Mouse (Mus musculus) CH12F3 (cell line): ENCODE data around the gene Kcnk10.

ENCODE experiments used
- in situ Hi-C: fragments of 300-500 bp; cut with MboI; formaldehyde crosslinking; loops from 2 replicates; pipeline ENCODE4 v1.14.3; 2020; ENCODE audit warnings: low sequenced_read_pairs

The Kcnk10 gene

GRCm38 (mm10) chr12:98577861-98578360 lies at the start of gene Kcnk10:
Kcnk10 (minus strand) TSS chr12:98578310.
- in situ Hi-C loops: no loop called here

DNA sequence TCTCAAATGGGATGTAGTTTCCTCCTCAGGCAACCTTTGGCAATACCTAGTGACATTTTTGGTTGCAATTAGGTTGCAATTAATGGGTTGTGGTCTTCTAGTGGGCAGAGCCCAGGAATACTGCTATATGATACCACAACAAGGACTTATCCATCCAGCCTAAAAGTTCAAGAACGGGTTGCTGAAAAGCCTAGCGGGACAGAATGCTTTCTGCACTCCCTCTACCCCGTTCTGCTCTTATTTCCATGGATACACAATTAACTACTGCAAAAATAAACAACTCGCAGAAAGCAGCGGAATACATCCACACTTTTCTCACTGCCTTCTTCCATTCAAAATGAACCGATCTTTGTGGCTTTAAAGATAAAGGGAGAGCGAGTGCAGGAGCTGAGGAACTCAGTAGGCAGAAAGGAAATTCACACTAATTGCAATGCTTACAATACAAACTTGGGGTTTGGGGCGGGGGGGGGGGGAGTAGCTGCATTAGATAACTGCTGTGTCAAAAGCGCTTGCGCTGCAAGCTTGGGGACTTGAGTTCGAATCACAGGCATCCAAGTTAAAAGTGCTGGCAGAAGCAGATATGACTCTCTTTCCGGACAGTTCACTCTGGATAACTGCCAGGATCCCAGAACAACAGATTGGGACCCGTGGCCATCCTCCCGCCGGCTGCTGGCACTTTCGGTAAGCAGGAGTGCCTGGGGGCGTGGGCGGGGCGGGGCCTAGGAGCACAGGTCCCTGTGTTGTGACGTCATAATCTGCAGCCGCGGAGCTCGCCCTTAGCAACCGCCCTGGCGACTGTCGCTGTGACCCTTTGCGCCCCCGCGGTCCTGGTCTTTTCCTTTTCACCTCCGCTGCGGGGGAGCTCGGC lies 49.5 kb upstream of the Kcnk10 start, which contains the start of gene Spata7:
TSS of gene Spata7 (plus strand) at position 766 of the 868 bp plus-strand sequence.
- in situ Hi-C loops: no loop called here

DNA sequence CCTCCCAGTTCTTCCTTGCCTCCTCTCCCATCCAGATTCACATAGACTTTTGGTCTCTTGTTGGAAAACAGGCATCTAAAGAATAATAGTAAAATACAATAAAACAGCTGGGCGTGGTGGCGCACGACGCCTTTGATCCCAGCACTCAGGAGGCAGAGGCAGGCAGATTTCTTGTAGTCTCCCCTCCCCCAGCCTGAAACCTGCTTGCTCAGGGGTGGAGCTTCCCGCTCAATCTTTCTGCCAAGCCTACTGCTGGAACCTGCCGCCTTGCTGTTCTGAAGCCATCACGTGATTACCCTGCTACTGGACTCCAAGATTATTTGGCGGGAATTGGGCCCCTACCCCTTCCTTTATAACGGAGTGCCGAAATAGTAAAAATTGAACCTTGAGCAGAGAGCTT lies 45.2 kb upstream of the Kcnk10 start:
- in situ Hi-C loops: loop anchor here (25.0 kb wide), 1 partner anchor 336 kb away; no protein-coding TSS in a partner anchor

DNA sequence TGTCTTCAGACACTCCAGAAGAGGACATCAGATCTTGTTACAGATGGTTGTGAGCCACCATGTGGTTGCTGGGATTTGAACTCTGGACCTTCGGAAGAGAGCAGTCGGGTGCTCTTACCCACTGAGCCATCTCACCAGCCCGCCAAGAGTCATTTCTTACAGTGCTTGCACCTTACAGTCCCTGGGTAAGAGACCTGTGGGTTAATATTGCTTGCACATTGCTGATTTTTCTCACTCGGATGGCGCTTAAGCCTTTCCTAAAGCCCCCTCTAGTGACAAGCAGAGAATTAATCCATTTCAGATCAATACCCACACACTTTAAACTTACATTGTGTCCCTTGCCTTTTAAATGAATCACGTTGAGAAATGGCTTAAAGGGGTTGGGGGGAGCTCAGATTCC lies 42.8 kb upstream of the Kcnk10 start:
- in situ Hi-C loops: loop anchor here (25.0 kb wide), 1 partner anchor 334 kb away; no protein-coding TSS in a partner anchor

DNA sequence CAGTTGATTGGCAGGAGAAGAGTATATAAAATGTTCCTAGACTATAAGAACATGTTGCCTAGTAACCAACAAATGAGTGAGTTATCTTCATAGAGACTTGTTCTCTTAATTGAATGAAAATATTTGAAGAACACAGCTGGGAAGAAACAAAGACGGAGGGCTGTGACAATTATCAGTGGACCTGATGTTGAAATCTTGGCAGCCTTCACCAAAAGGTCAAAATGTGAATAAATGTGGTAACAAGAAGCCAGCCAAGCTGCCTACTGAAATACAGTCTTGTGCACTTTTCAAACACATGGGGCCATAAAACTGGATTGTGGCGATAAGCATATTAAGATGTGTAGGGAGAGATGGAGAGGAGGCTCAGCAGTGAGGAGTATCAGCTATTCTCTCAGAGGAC lies 41.4 kb upstream of the Kcnk10 start:
- in situ Hi-C loops: loop anchor here (25.0 kb wide), 1 partner anchor 332 kb away; no protein-coding TSS in a partner anchor

- in situ Hi-C loops: loop anchor here (25.0 kb wide), 1 partner anchor 328 kb away; no protein-coding TSS in a partner anchor
Measured at GRCm38 (mm10) chr12:98615746-98616145, 37.6 kb upstream of the Kcnk10 start.

DNA sequence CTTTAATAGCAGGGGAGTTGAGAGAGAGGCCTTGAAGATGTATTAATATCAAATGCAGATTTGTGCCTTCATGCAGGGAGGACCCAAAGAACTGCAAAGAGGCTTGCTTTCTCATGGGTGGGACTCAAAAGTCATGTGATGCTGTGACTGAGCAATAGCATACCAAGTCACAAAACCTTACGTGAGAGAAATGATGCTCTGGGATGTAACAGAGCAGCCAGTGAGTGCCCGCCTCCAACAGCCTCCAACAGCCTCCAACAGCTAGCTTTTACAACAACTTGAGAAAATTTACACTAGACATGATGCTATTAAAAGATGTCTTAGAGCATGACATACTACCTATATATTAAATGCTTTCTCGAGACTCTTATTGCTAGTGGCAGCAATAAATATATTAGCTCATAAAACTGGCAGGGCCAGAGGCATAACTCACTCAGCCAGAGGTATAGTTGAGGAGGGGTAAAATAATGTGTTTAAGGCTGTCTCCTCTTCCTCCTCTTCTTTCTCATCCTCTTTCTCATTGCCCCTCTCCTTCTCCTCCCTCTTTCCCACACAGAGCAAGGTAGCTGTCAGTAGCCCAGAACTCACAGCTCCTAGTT lies 36.9 kb upstream of the Kcnk10 start:
- in situ Hi-C loops: loop anchor here (25.0 kb wide), 1 partner anchor 328 kb away; no protein-coding TSS in a partner anchor

GRCm38 (mm10) chr12:98610341-98610740 lies 32.2 kb upstream of the Kcnk10 start:
- in situ Hi-C loops: loop anchor here (25.0 kb wide), 1 partner anchor 323 kb away; no protein-coding TSS in a partner anchor

- in situ Hi-C loops: loop anchor here (25.0 kb wide), 1 partner anchor 319 kb away; no protein-coding TSS in a partner anchor
Measured at GRCm38 (mm10) chr12:98606595-98607290, 28.6 kb upstream of the Kcnk10 start.

- in situ Hi-C loops: loop anchor here (25.0 kb wide), 1 partner anchor 318 kb away; no protein-coding TSS in a partner anchor
Measured at GRCm38 (mm10) chr12:98605264-98605663, 27.2 kb upstream of the Kcnk10 start.

DNA sequence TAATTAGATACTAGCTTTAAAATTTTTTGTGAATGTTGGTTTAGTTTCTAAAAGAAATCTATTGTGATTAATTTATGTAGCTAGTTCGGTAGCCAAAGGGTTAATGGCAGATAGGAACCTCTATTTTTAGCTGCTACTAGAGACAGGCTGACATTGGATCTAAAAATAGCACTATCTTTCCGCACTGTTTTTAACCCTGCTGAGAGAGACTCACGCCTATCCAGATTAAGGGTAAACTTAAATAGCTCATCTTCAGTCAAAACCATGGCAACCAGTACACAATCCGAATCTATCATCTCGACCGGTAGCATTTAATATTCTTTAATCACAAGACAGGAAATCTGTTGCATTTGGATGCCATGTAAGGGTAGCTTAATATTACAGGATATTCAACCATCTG lies 24.0 kb upstream of the Kcnk10 start:
- in situ Hi-C loops: loop anchor here (25.0 kb wide), 1 partner anchor 315 kb away; no protein-coding TSS in a partner anchor

DNA sequence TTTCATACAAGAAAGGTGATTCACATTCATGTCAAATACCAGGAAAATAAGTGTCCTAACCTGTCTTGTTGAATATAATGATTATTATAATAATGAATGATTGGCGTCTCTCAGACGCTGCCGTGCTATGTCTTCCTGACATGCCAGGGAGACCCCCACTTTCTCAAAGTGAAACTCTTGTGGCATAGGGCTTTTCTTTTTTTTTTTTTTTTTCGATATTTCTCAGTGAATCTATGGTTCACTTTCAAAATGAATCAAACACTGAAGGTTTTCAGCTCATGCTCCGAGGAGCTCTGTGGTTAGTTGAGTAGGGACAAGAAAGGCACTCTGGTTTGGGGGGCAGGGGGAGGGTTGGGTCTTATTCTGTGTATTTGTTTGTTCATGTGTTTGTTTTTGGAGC lies 22.8 kb upstream of the Kcnk10 start:
- in situ Hi-C loops: loop anchor here (25.0 kb wide), 1 partner anchor 314 kb away; no protein-coding TSS in a partner anchor

DNA sequence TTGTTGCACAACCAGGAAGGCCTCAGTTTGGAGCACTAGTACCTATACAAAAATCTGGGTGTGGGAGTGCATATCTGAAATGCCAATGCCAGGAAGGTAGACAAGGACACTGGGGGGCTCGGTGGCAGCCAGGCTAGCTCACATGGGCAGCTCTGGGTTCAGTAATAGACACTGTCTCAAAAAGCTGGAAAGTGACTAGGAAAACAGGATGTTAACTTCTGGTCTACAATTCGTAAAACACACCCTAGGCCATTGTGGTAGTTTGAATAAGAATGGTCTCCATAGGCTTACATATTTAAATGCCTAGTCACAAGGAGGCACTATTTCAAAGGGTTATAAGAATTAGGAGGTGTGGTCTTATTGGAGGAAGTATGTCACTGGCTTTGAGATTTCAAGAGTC lies 12.9 kb upstream of the Kcnk10 start:
- in situ Hi-C loops: no loop called here

DNA sequence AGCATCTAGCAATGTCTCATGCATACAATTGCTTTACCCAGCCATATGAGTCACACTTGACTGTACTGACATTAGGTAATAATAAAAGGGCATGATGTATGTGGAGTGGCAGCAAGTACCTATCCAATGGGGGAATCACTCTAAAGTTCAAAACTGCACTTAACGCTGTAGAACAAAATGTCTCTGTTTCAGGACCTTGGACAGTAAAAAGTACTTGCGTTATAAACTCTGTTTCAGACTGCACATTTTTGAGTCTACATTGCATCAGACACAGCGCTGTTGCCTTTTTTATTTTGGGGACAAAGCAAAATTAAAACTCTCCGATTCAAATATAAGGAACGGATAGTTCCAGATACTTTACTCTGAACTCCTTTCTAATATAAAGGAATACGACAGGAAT lies 10.5 kb upstream of the Kcnk10 start:
- in situ Hi-C loops: no loop called here

DNA sequence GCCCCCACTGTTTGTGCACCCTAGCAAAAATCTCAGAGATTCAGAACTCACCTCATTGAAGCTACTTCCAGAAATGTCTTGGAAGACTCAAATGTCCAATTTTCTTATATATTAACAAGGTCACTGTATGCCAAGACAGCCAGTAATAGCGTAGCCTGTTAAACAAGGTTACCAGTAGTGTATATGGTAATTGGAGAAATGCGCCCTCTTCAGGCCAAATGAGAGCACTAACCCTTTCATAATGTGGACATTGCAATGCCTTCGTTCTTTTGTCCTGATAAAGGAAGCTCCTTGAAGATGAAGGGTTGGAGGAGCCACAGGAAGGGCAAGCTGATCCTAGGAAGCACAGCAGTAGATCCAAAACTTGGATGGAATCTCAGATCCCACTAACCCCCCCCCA lies 7.2 kb upstream of the Kcnk10 start:
- in situ Hi-C loops: no loop called here

GRCm38 (mm10) chr12:98575942-98576550 lies 2.1 kb downstream of the Kcnk10 start:
- in situ Hi-C loops: no loop called here

- in situ Hi-C loops: no loop called here
Measured at GRCm38 (mm10) chr12:98575195-98575887, 2.8 kb downstream of the Kcnk10 start.

GRCm38 (mm10) chr12:98574353-98575194 lies 3.5 kb downstream of the Kcnk10 start:
- in situ Hi-C loops: no loop called here
